Mouse (Mus musculus) splenic B cell, adult 2 months (primary cell): ENCODE results near the gene Xpo1.

ENCODE experiments used
- DNase-seq: peaks from one replicate; pipeline ENCODE4 v3.0.0-alpha.2; 2011; ENCODE audit warnings: low read depth, low spot score
- H3K27me3 ChIP-seq: 2 replicates; pipeline ENCODE4 v1.6.1; 2012; ENCODE audit warnings: mild to moderate bottlenecking, low read length, moderate library complexity, mixed read lengths; ENCODE audit not compliant: control insufficient read depth, poor library complexity, insufficient read depth, severe bottlenecking
- H3K36me3 ChIP-seq: 2 replicates; pipeline ENCODE4 v1.6.1; 2012; ENCODE audit warnings: mild to moderate bottlenecking, low read length, moderate library complexity, mixed read lengths; ENCODE audit not compliant: control insufficient read depth, poor library complexity, insufficient read depth, severe bottlenecking

Xpo1 gene

DNA sequence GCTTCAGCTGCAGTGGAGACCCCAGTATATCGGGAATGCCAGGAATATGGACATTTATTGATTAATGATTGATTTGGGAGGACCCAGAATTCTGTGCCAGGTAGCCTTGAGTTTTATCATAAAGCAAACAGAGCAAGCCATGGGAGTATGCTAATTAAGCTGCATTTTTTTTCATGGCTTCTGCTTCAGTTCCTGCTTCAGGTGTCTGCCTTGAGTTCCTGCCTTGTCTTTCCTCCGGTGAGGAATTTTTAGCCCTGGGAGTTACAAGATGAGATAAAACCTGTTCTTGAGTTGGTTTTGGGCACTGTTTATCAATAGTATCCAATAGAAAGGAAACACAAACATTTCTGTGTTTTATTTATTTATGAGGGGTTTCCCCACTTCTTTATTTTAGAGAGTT lies 73.6 kb downstream of the Xpo1 start:
- DNase-seq: no peak
- 0 out of 2 replicates have a peak, but pooled peaks cover 2% of the 10 kb centered on the region for H3K36me3 ChIP-seq
- no peaks in the 10 kb centered on the region for H3K27me3 ChIP-seq

DNA sequence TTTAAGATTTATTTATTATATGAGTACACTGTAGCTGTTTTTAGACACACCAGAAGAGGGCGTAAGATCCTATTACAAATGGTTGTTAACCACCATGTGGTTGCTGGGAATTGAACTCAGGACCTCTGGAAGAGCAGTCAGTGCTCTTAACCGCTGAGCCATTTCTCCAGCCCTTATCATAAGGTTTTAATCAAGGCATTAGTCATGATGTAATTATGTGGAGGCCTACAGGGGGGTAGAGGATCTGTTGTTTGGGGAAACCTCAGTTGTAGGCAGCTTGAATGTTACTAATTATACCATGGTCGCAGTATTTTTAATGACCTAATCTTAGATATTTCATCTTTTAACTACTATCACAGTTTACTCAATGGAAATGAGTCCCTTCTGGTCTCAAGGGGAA lies 76.3 kb downstream of the Xpo1 start:
- DNase-seq: no peak
- H3K27me3 ChIP-seq: no peaks in the 10 kb centered on the region
- H3K36me3 ChIP-seq: 0 out of 2 replicates have a peak, but pooled peaks cover 2% of the 10 kb centered on the region

- peak; percentile 22 for DNase-seq
- no peaks in the 10 kb centered on the region for H3K27me3 ChIP-seq
- no peaks in the 10 kb centered on the region for H3K36me3 ChIP-seq
Observed at GRCm38 (mm10) chr11:23335160-23335559, 79.3 kb downstream of the Xpo1 start.
